Mouse (Mus musculus): ENCODE measurements at regions not wholly inside any gene's neighbourhood (a gene's known extent, or its start where the extent isn't known, plus 50 kb on each side); places are given as distances from the start of the nearest gene placed in this dataset.

DNA sequence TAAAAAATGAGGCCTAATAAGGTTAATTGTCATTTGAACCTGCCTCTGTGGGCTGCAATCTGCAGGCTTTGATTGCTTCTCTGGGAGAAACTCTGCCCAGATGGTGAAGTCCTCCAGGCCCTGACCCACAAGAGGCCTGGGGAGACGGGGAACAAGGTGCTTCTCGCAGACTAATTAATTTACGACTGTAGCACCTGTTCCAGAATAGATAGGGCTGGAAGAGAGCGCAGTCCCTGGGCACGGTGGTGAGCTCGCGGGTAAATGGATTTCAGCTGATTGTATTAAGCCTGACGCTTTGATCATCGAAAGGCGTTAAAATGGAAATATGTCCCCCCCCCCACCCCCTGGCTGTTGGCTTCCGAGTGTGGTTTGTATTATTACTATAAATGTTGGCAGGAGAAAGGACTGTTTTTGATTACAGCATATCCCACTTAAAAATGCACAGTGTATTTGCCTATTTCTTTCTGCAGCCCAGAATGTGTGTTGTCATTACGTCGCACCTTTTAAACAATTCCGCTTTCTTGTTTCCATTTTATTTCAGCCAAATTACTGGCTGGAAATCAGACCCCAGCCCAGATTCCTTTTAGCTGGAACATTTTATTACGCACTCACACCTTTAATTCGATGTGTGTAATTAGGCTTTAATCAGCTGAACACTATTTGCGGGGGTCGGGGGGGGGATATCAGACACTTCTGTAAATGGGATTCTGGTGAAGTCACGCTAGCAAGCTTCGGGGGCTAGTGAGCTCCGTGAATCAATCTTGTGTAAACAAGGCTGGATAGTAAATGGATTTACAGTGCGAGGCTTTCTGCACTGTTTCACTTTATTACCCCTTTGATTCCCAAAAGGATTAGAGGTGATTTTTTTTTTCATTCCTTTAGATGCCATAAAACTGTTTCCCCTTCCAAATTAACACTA is 250.1 kb upstream of the Dnajc19 start:
- H3K9ac ChIP-seq (replicated peaks), result no peak overlapping the region
- H3K9me3 ChIP-seq (replicated peaks), result no peaks in the 10 kb centered on the region
- H3K4me3 ChIP-seq (replicated peaks), result 0 out of 2 replicates have a peak overlapping the region, but pooled peaks have one; percentile 12
- H3K27ac ChIP-seq (replicated peaks), result no peak overlapping the region; the same call in 1 of the 2 replicates
- peak; percentile 66; the same call in 1 of the 2 replicates for ATAC-seq (ENCODE audit: low FRiP score)
- H3K4me1 ChIP-seq, result peaks cover 24% of the 10 kb centered on the region
- 10% methylated on average over 22 of the region's 22 CpGs for WGBS
- 0 out of 2 replicates have a peak, but pooled peaks cover 3% of the 10 kb centered on the region for H3K27me3 ChIP-seq (replicated peaks)
- peak overlapping the region; percentile 52 for H3K4me2 ChIP-seq
- no peaks in the 10 kb centered on the region for H3K36me3 ChIP-seq

DNA sequence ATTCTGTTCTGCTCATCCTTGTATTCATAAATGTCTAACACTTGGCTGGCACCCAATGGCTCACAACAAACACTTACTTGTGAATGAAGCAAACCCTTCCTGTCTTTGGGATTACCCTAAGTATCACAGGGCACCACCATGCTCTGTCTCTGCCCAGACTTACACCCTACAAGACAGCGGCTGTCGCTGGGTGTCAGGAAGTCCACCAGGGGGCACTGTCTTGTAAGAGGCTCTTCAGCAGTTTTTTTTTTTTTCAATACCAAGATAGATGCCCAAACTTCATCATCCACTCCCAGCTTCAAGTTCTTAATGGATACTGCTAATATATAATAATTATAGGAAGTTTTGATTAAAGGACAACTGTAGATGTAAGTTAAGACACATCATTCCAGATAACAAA is 247.7 kb upstream of the Dnajc19 start:
- no peak for ATAC-seq (ENCODE audit: low FRiP score)
- Histone ChIP-seq H3K36me3 (no peaks in the 10 kb centered on the region), H3K4me1 (peaks cover 24% of the 10 kb centered on the region), H3K9me3 (replicated peaks) (no peaks in the 10 kb centered on the region), H3K27ac (replicated peaks) (no peak overlapping the region), H3K4me3 (replicated peaks) (no peak overlapping the region), H3K27me3 (replicated peaks) (0 out of 2 replicates have a peak, but pooled peaks cover 6% of the 10 kb centered on the region), H3K9ac (replicated peaks) (no peak overlapping the region), H3K4me2 (no peak overlapping the region)
- 25% methylated on average over 2 of the region's 2 CpGs for WGBS

DNA sequence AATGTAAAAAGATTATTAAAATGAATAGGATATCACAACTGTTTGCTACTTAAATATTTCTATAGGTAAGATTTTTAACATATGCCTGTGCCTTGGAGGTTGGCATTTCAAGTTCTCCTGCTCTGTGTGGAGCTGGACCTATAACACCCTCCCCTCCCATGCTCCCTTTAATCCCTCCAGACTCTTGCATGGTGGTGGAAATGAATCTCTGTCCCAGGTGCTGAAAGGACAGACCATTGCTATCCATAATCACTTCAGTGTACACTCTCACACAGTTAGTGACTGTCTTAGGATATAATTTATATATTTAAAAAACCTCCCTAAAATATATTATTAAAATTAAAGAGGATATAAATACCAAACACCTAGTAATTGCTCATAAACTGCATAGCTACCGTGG is 244.5 kb upstream of the Dnajc19 start:
- H3K36me3 ChIP-seq, result no peaks in the 10 kb centered on the region
- H3K27me3 ChIP-seq (replicated peaks), result 0 out of 2 replicates have a peak, but pooled peaks cover 6% of the 10 kb centered on the region
- H3K27ac ChIP-seq (replicated peaks), result no peak overlapping the region
- H3K4me3 ChIP-seq (replicated peaks), result no peak overlapping the region
- H3K9me3 ChIP-seq (replicated peaks), result no peaks in the 10 kb centered on the region
- H3K9ac ChIP-seq (replicated peaks), result no peak overlapping the region
- WGBS, result 84% methylated on average over 1 of the region's 1 CpGs
- H3K4me2 ChIP-seq, result no peak overlapping the region
- peaks cover 20% of the 10 kb centered on the region for H3K4me1 ChIP-seq
- no peak for ATAC-seq (ENCODE audit: low FRiP score)

GRCm38 (mm10) chr3:34322527-34323210 is 241.5 kb upstream of the Dnajc19 start:
- Histone ChIP-seq H3K36me3 (no peaks in the 10 kb centered on the region), H3K4me2 (no peak overlapping the region), H3K27ac (replicated peaks) (no peak overlapping the region), H3K4me1 (peaks cover 14% of the 10 kb centered on the region), H3K9me3 (replicated peaks) (no peaks in the 10 kb centered on the region), H3K27me3 (replicated peaks) (0 out of 2 replicates have a peak, but pooled peaks cover 6% of the 10 kb centered on the region), H3K4me3 (replicated peaks) (no peak overlapping the region), H3K9ac (replicated peaks) (no peak overlapping the region)
- 23% methylated on average over 15 of the region's 15 CpGs for WGBS
- ATAC-seq (ENCODE audit: low FRiP score), result peak; percentile 63

- no peak overlapping the region for H3K4me2 ChIP-seq
- H3K27me3 ChIP-seq (replicated peaks), result 0 out of 2 replicates have a peak, but pooled peaks cover 6% of the 10 kb centered on the region
- H3K9me3 ChIP-seq (replicated peaks), result no peaks in the 10 kb centered on the region
- no peak overlapping the region for H3K9ac ChIP-seq (replicated peaks)
- ATAC-seq (ENCODE audit: low FRiP score), result no peak
- peaks cover 4% of the 10 kb centered on the region; the same call in 1 of the 2 replicates for H3K4me1 ChIP-seq
- H3K27ac ChIP-seq (replicated peaks), result no peak overlapping the region
- WGBS, result 60% methylated on average over 8 of the region's 8 CpGs
- no peak overlapping the region for H3K4me3 ChIP-seq (replicated peaks)
- H3K36me3 ChIP-seq, result no peaks in the 10 kb centered on the region
These were observed 233.7 kb upstream of the Dnajc19 start for GRCm38 (mm10) chr3:34314798-34315197.

DNA sequence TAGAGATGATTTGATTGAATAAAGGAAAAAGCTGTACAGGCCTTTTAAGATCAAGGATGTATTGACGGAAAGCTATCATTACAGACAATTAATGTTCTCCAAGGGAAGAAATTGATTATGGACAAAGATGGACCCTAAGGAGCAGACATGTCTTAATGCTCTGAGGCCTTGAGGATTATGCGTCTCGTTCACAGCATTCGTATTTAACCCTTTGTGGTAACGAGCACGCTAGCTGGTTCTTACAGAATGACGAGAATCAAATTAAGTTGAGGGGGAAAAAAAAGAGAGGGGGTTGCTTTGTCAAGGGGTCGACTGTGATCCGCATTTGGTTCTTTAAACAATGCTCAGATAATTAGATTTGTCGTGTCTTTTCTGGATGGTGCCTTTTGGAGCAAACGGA is 233.3 kb upstream of the Dnajc19 start:
- Histone ChIP-seq H3K9ac (replicated peaks) (no peak overlapping the region), H3K27me3 (replicated peaks) (0 out of 2 replicates have a peak, but pooled peaks cover 6% of the 10 kb centered on the region), H3K9me3 (replicated peaks) (no peaks in the 10 kb centered on the region), H3K27ac (replicated peaks) (no peak overlapping the region), H3K4me1 (peaks cover 4% of the 10 kb centered on the region; the same call in 1 of the 2 replicates), H3K4me3 (replicated peaks) (no peak overlapping the region), H3K4me2 (no peak overlapping the region), H3K36me3 (no peaks in the 10 kb centered on the region)
- no peak for ATAC-seq (ENCODE audit: low FRiP score)
- 54% methylated on average over 11 of the region's 11 CpGs for WGBS

GRCm38 (mm10) chr3:34311944-34312343 is 230.8 kb upstream of the Dnajc19 start:
- H3K4me2 ChIP-seq, result no peak overlapping the region
- H3K36me3 ChIP-seq, result no peaks in the 10 kb centered on the region
- H3K9me3 ChIP-seq (replicated peaks), result no peaks in the 10 kb centered on the region
- no peak overlapping the region for H3K9ac ChIP-seq (replicated peaks)
- no peak overlapping the region for H3K27ac ChIP-seq (replicated peaks)
- WGBS, result 84% methylated on average over 6 of the region's 6 CpGs
- no peak overlapping the region for H3K4me3 ChIP-seq (replicated peaks)
- ATAC-seq (ENCODE audit: low FRiP score), result no peak
- peaks cover 4% of the 10 kb centered on the region; the same call in 1 of the 2 replicates for H3K4me1 ChIP-seq
- H3K27me3 ChIP-seq (replicated peaks), result 0 out of 2 replicates have a peak, but pooled peaks cover 3% of the 10 kb centered on the region

DNA sequence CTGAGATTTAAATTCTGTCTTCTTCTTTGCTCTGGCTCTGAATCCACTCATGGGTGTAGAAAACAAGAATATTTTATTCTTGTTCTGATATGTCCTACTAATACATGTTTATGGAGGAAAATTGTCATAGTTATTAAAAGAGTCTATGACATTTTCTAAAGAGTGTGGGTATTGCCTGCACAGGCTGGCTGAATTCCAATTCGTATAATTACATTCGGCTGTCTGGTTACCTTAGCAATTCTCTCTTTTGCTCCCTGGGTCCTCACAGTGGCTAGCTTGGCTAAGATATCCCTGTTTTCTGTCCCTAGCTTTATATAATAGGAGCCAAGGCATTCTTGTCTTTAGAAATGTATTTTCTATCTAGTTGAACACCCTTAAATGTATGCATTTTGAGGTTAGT is 218.5 kb upstream of the Dnajc19 start:
- Histone ChIP-seq H3K9me3 (replicated peaks) (no peaks in the 10 kb centered on the region), H3K36me3 (no peaks in the 10 kb centered on the region), H3K27ac (replicated peaks) (no peak overlapping the region), H3K4me3 (replicated peaks) (no peak overlapping the region), H3K4me2 (no peak overlapping the region), H3K9ac (replicated peaks) (no peak overlapping the region), H3K4me1 (no peaks in the 10 kb centered on the region), H3K27me3 (replicated peaks) (no peaks in the 10 kb centered on the region)
- ATAC-seq (ENCODE audit: low FRiP score), result no peak
- WGBS, result 59% methylated on average over 2 of the region's 2 CpGs

DNA sequence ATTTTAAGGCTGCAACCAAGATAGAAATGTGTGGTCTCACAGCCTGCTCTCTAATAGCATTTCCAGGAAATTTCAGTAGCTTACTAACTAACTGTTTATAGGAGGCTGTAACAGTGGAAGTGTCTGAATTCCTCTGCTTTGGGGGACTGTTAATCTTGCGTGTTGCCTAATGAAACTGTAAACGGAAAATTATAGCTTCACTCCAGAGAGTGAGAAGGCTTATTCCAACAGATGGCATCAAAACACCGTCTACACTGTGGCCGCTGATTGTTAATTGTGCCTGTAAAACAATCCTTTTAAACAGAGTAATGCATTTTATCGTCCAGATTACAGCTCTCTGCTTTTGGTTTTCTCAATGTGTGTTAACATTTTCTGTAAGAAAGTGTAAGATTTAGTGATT is 206.7 kb upstream of the Dnajc19 start:
- peak; percentile 71; the same call in 1 of the 2 replicates for ATAC-seq (ENCODE audit: low FRiP score)
- no peak overlapping the region for H3K4me3 ChIP-seq (replicated peaks)
- no peak overlapping the region for H3K4me2 ChIP-seq
- no peak overlapping the region for H3K27ac ChIP-seq (replicated peaks)
- WGBS, result 16% methylated on average over 5 of the region's 5 CpGs
- H3K4me1 ChIP-seq, result peaks cover 4% of the 10 kb centered on the region; the same call in 1 of the 2 replicates
- no peaks in the 10 kb centered on the region for H3K9me3 ChIP-seq (replicated peaks)
- no peak overlapping the region for H3K9ac ChIP-seq (replicated peaks)
- H3K36me3 ChIP-seq, result no peaks in the 10 kb centered on the region
- H3K27me3 ChIP-seq (replicated peaks), result no peaks in the 10 kb centered on the region

GRCm38 (mm10) chr3:34270154-34270553 is 189.0 kb upstream of the Dnajc19 start:
- H3K4me2 ChIP-seq, result no peak overlapping the region
- no peak overlapping the region for H3K9ac ChIP-seq (replicated peaks)
- no peak overlapping the region for H3K4me3 ChIP-seq (replicated peaks)
- peaks cover 12% of the 10 kb centered on the region for H3K4me1 ChIP-seq
- no peaks in the 10 kb centered on the region for H3K27me3 ChIP-seq (replicated peaks)
- 64% methylated on average over 10 of the region's 10 CpGs for WGBS
- no peaks in the 10 kb centered on the region for H3K9me3 ChIP-seq (replicated peaks)
- no peaks in the 10 kb centered on the region for H3K36me3 ChIP-seq
- no peak for ATAC-seq (ENCODE audit: low FRiP score)
- no peak overlapping the region for H3K27ac ChIP-seq (replicated peaks)

DNA sequence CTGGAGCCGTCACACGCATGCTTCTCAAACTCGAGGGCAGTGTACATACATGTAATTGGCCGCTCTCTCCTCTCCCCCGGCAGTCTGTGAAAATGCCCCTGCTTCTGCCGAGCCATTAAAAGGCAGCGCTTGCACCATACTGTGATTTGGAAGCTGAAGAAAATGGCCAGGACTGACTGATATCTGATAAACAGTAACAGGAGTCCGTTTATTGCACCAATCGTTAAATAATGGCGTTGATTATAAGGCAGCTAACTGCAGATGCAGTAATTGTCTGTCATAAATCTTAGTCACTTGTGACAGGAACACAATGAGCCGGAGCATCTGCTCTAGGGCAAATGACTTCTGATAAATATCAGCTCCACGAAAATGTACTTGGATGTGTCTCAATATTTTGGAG is 185.3 kb upstream of the Dnajc19 start:
- Histone ChIP-seq H3K9me3 (replicated peaks) (no peaks in the 10 kb centered on the region), H3K27ac (replicated peaks) (peak overlapping the region; percentile 37; the same call in 1 of the 2 replicates), H3K4me2 (peak overlapping the region; percentile 46), H3K9ac (replicated peaks) (no peak overlapping the region), H3K27me3 (replicated peaks) (no peaks in the 10 kb centered on the region), H3K4me3 (replicated peaks) (no peak overlapping the region; the same call in 1 of the 2 replicates), H3K36me3 (no peaks in the 10 kb centered on the region), H3K4me1 (peaks cover 12% of the 10 kb centered on the region)
- 14% methylated on average over 12 of the region's 12 CpGs for WGBS
- ATAC-seq (ENCODE audit: low FRiP score), result peak; percentile 68

Measured in neural tube, embryonic 15.5 days (tissue).